Mouse (Mus musculus): ENCODE measurements around the gene Sdhaf2. TPM values are rescaled to one million over a fixed set of nuclear protein-coding genes. Genes with fewer than 3 reads are reported as not detected.

Gene Sdhaf2
- polyA plus RNA-seq, 1 experiment from 2014 or later = 67.6 TPM

DNA sequence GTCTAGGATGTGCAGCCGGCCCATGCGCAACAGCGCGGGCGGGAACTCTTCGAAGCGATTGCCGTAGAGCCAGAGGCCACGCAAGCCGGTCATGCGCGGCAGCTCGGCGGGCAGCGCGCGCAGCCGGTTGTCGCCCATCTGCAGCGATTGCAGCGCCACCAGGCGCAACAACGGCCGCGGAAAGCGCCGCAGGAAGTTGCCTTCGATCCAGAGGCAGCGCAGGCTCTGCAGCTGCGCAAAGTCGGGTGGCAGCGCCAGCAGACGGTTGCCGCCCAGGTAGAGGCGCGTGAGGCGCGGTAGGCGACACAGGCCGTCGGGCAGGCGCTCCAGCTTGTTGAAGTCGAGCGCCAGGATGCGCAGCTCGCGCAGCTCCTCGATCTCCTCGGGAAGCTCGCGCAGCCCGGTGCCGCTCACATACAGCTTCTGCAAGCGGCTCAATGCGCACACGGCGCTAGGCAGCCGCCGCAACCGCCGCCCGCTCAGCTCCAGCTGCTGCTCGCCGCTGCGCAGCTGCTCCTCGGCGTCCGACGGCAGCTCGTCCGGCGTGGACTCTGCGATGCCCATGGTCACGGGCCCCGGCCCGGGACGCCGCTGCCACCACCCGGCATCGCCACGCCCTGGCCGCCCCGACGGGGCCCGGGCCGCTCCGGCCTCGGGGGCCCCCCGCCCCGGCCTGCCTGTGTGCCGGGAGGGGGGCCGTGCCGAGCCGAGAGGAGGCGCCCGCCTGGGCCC is 69.0 kb downstream of the Sdhaf2 start, which contains the start of gene Lrrc10b:
Gene Lrrc10b (minus strand): TSS at position 722 of the 732 bp plus-strand sequence.
- peaks cover 40% of the 10 kb centered on the region for H3K27me3 ChIP-seq (ENCODE audit: control insufficient read depth, insufficient read depth, low read length)
- DNase-seq = peak; percentile 91
- ATAC-seq (ENCODE audit: low FRiP score, low TSS enrichment) = peak; percentile 67
- WGBS = under 1% methylated on average over 88 of the region's 96 CpGs
- peak within 1 kb of the TSS; percentile 89 for H3K4me2 ChIP-seq (ENCODE audit: low read length)
- H3K27ac ChIP-seq (replicated peaks; ENCODE audit: low read depth, low read length) = peak within 1 kb of the TSS; percentile 57
- H3K4me1 ChIP-seq (ENCODE audit: control insufficient read depth, insufficient read depth, low read length) = peaks cover 15% of the 10 kb centered on the region
- peak within 1 kb of the TSS; percentile 47 for H3K9ac ChIP-seq (replicated peaks; ENCODE audit: low read length)
- H3K36me3 ChIP-seq (ENCODE audit: control insufficient read depth, insufficient read depth, low read length) = no peaks in the 10 kb centered on the region
- no peaks in the 10 kb centered on the region for H3K9me3 ChIP-seq (ENCODE audit: control insufficient read depth, low read length)
- peak within 1 kb of the TSS; percentile 48 for H3K4me3 ChIP-seq (replicated peaks; ENCODE audit: low read depth, low read length)

DNA sequence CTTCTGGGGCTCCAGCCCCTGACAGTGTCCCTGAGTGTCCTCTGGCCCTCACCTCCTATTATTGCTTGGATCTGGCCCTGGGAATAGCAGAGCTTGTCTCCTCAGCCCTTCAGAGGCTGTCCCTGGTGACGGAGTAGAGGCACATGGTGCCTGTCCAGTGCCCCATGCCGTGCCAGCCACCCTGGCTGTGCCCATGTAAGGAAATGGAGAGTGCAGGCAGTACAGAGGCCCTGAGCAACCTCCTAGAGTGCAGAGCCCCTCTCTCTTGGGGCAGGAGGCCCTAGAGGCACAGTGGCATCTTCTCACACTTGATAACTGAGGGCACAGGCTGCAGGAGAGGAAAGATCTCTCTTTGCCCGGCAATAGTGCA is 70.5 kb downstream of the Sdhaf2 start:
- no peak overlapping the region for H3K4me2 ChIP-seq (ENCODE audit: low read length)

DNA sequence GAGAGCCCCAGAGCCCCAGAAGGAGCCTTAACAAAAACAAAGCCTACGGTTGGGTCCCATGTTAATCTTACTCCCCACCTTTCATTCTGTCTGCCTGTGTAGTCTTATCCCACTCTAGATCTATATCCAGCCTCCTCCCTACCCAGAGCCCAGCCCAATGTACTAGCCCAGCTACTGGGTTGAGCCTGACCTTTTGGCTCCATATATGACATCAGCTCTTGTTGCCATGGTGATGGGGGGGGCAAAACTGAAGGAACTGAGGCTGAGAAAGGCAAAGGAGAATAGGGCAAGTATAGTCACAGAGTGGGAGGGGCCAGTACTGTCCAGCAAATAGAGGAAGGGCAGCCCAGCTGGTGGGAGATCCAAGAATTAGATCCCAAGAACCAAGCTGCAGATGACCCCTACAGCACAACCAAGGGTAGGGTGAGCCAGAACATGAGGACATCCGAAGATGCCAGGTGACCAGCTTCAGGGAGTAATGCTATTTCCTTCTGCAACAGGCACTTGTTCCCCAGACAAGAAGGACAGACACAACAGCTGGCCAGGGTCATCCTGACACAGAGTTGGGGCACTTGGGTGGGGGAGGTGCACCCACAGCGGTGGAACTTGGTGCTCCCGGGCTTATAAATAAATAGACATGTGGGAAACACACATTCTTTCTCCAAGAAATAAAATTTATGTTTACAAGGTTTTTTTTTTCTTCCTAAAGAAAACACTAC is 71.1 kb downstream of the Sdhaf2 start:
- H3K4me2 ChIP-seq (ENCODE audit: low read length) = no peak overlapping the region

More for the DNA sequence above, 70.5 kb downstream of the Sdhaf2 start:
- Histone ChIP-seq H3K4me3 (replicated peaks; ENCODE audit: low read depth, low read length) (no peak overlapping the region), H3K4me1 (ENCODE audit: control insufficient read depth, insufficient read depth, low read length) (peaks cover 15% of the 10 kb centered on the region), H3K36me3 (ENCODE audit: control insufficient read depth, insufficient read depth, low read length) (no peaks in the 10 kb centered on the region), H3K9me3 (ENCODE audit: control insufficient read depth, low read length) (no peaks in the 10 kb centered on the region), H3K27me3 (ENCODE audit: control insufficient read depth, insufficient read depth, low read length) (peaks cover 38% of the 10 kb centered on the region), H3K9ac (replicated peaks; ENCODE audit: low read length) (no peak overlapping the region), H3K27ac (replicated peaks; ENCODE audit: low read depth, low read length) (no peak overlapping the region)
- no peak for DNase-seq
- WGBS = 73% methylated on average over 3 of the region's 3 CpGs
- ATAC-seq (ENCODE audit: low FRiP score, low TSS enrichment) = no peak

More for the DNA sequence above, 71.1 kb downstream of the Sdhaf2 start:
- 73% methylated on average over 4 of the region's 4 CpGs for WGBS
- Histone ChIP-seq H3K36me3 (ENCODE audit: control insufficient read depth, insufficient read depth, low read length) (no peaks in the 10 kb centered on the region), H3K9ac (replicated peaks; ENCODE audit: low read length) (no peak overlapping the region), H3K27ac (replicated peaks; ENCODE audit: low read depth, low read length) (no peak overlapping the region), H3K4me3 (replicated peaks; ENCODE audit: low read depth, low read length) (no peak overlapping the region), H3K27me3 (ENCODE audit: control insufficient read depth, insufficient read depth, low read length) (peaks cover 37% of the 10 kb centered on the region), H3K4me1 (ENCODE audit: control insufficient read depth, insufficient read depth, low read length) (peaks cover 15% of the 10 kb centered on the region), H3K9me3 (ENCODE audit: control insufficient read depth, low read length) (no peaks in the 10 kb centered on the region)
- DNase-seq = no peak
- ATAC-seq (ENCODE audit: low FRiP score, low TSS enrichment) = no peak

Other genes starting within 250 kb of the Sdhaf2 start
- 9.4 and 9.8 TPM in 2 replicates for gene Dagla, start 221.3 kb downstream of the Sdhaf2 start, polyA plus RNA-seq (2014; fragmentation: Nextera tagmentation; extraction: Ambion mirVana)
- 10.1 and 15.4 TPM in 2 replicates for gene Syt7, start 137.1 kb downstream of the Sdhaf2 start, polyA plus RNA-seq (2014; fragmentation: Nextera tagmentation; extraction: Ambion mirVana)
- gene Lrrc10b, start 68.7 kb downstream of the Sdhaf2 start, polyA plus RNA-seq (2014; fragmentation: Nextera tagmentation; extraction: Ambion mirVana) = 0.91 and 1.1 TPM in 2 replicates
- 1.4 and 1.6 TPM in 2 replicates for gene Ppp1r32, start 43.2 kb downstream of the Sdhaf2 start, polyA plus RNA-seq (2014; fragmentation: Nextera tagmentation; extraction: Ambion mirVana)
- 52.9 and 66.0 TPM in 2 replicates for gene Cpsf7, start 876 bp downstream of the Sdhaf2 start, polyA plus RNA-seq (2014; fragmentation: Nextera tagmentation; extraction: Ambion mirVana)
- gene Tmem216, start 30.1 kb upstream of the Sdhaf2 start, polyA plus RNA-seq (2014; fragmentation: Nextera tagmentation; extraction: Ambion mirVana) = 60.0 and 65.8 TPM in 2 replicates
- gene Cyb561a3, start 51.0 kb upstream of the Sdhaf2 start, polyA plus RNA-seq (2014; fragmentation: Nextera tagmentation; extraction: Ambion mirVana) = 17.8 and 20.5 TPM in 2 replicates
- gene Tmem138, start 51.2 kb upstream of the Sdhaf2 start, polyA plus RNA-seq (2014; fragmentation: Nextera tagmentation; extraction: Ambion mirVana) = 42.1 and 44.3 TPM in 2 replicates
- 208 and 247 TPM in 2 replicates for gene Ddb1, start 79.2 kb upstream of the Sdhaf2 start, polyA plus RNA-seq (2014; fragmentation: Nextera tagmentation; extraction: Ambion mirVana)
- gene Tkfc, start 79.5 kb upstream of the Sdhaf2 start, polyA plus RNA-seq (2014; fragmentation: Nextera tagmentation; extraction: Ambion mirVana) = 27.5 and 29.1 TPM in 2 replicates
- gene Vwce, start 108.1 kb upstream of the Sdhaf2 start, polyA plus RNA-seq (2014; fragmentation: Nextera tagmentation; extraction: Ambion mirVana) = 0.53 and 0.83 TPM in 2 replicates
- not detected in 2 replicates for gene Pga5, start 151.9 kb upstream of the Sdhaf2 start, polyA plus RNA-seq (2014; fragmentation: Nextera tagmentation; extraction: Ambion mirVana)
- 27.3 and 32.1 TPM in 2 replicates for gene Vps37c, start 162.6 kb upstream of the Sdhaf2 start, polyA plus RNA-seq (2014; fragmentation: Nextera tagmentation; extraction: Ambion mirVana)
- 0.16 and 0.25 TPM in 2 replicates for gene Cd5, start 212.9 kb upstream of the Sdhaf2 start, polyA plus RNA-seq (2014; fragmentation: Nextera tagmentation; extraction: Ambion mirVana)